Mouse (Mus musculus) heart, postnatal 14 days (tissue): ENCODE measurements around the gene Wbp4. TPM values are rescaled to one million over a fixed set of nuclear protein-coding genes. Genes with fewer than 3 reads are reported as not detected.
"Not testable (repeated sequence)": the region's sequence is repeated elsewhere in the genome, so short reads cannot be mapped to it uniquely, and the experiment has no call there.

Experiments
- DNase-seq, 2 experiments: peaks; one replicate each; pipeline ENCODE4 v3.0.0; 2021 to 2022
- intact Hi-C: fragments of 180-260 bp; cut with DNase I; formaldehyde crosslinking; loops from one replicate; pipeline ENCODE4 v1.15.1; 2025
- total RNA-seq, 2 experiments: library from RNA; stranded (reverse); gene quantifications; 2 replicates each; pipeline ENCODE4 v1.2.3; 2021

Wbp4 gene
- total RNA-seq, 2 experiments from 2014 or later, result 19.8 to 21.8 TPM

- intact Hi-C loops, result loop anchor here (2.0 to 5.0 kb wide), 2 partner anchors 71 to 338 kb away; no protein-coding TSS in a partner anchor
- DNase-seq, result no peak
Observed at GRCm38 (mm10) chr14:79465623-79466022, 15.7 kb downstream of the Wbp4 start.

DNA sequence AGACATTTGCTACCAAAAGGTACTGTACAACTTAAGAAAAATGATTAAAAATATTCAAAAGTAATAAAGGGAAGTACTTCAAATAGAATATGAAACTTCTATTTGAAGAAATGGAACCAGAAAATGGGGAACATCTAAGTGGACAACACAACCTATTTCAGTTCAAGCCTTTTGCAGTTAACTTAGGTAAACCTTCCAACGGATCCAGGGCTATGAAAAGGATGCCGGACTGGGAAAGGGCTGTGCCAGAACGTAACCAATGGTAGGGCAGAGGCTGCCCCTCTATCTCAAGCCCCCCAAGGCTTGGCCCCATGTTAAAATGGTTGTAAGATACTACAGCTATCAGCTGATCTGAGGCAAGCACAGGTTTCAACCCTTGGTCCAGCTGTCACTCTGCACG lies 20.3 kb downstream of the Wbp4 start:
- no peak for DNase-seq

DNA sequence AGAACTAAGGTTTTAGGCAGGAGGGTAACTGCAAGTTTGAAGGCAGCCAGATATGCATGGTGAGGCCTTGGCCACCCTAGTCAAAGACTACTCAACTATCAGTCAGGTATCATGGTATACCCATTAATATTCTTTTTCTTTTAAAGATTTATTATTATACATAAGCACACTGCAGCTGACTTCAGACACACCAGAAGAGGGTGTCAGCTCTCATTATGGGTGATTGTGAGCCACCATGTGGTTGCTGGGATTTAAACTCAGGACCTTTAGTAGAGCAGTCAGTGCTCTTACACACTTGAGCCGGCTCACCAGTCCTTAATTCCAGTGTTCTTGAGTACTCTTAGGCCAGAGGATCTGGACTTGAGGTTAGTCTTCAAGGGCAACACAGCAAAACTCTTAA lies 20.9 kb downstream of the Wbp4 start:
- intact Hi-C loops, result no loop called here
- DNase-seq, result no peak

More for the DNA sequence above, 20.3 kb downstream of the Wbp4 start:
- intact Hi-C loops, result no loop called here

DNA sequence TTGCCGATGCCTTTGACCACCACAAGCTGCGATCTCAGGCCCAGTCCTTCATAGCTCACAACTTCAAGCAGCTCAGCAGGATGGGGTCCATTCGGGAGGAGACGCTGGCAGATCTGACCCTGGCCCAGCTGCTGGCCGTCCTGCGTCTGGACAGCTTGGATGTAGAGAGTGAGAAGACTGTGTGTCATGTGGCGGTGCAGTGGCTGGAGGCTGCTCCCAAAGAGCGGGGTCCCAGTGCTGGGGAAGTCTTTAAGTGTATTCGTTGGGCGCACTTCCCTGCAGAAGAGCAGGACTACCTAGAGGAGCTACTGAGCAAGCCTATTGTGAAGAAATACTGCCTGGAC lies 28.8 kb downstream of the Wbp4 start:
- DNase-seq, intact Hi-C loops: not testable (repeated sequence)

GRCm38 (mm10) chr14:79451681-79452590 lies 29.4 kb downstream of the Wbp4 start, which contains the start of gene Kbtbd6:
TSS of gene Kbtbd6 (plus strand) at chr14:79451835.
- peak; percentile 68 to 78 for DNase-seq
- intact Hi-C loops, result not testable (repeated sequence)

GRCm38 (mm10) chr14:79445055-79445620 lies 36.2 kb downstream of the Wbp4 start:
- DNase-seq, result no peak
- intact Hi-C loops, result no loop called here

DNA sequence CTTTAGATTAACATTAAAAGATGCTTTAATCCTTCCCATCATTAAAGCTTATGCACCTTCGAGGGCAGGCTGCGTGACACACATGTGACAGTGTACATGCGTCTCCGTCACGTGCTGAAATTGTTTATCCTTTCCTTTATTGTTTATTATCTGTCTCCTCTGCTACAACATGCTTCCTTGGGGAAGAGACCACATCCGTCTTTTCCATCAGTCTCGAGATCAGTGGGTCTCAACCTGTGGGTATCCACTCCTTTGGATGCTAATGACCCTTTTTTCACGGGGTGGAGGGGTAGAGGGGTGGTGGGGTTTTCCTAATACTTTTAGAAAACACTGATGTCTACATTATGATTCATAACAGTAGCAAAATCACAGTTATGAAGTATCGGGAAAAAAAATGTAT lies 36.7 kb downstream of the Wbp4 start:
- no peak for DNase-seq
- intact Hi-C loops, result no loop called here

- no peak for DNase-seq
Observed at GRCm38 (mm10) chr14:79441441-79441840, 39.9 kb downstream of the Wbp4 start.

GRCm38 (mm10) chr14:79440655-79441054 lies 40.7 kb downstream of the Wbp4 start:
- intact Hi-C loops, result no loop called here
- no peak for DNase-seq

More at GRCm38 (mm10) chr14:79441441-79441840, 39.9 kb downstream of the Wbp4 start:
- intact Hi-C loops, result no loop called here

GRCm38 (mm10) chr14:79434068-79434467 lies 47.3 kb downstream of the Wbp4 start:
- intact Hi-C loops, result no loop called here
- DNase-seq, result no peak

- peak; percentile 8 to 23 for DNase-seq
Observed at GRCm38 (mm10) chr14:79426730-79427365, 54.5 kb downstream of the Wbp4 start.

DNA sequence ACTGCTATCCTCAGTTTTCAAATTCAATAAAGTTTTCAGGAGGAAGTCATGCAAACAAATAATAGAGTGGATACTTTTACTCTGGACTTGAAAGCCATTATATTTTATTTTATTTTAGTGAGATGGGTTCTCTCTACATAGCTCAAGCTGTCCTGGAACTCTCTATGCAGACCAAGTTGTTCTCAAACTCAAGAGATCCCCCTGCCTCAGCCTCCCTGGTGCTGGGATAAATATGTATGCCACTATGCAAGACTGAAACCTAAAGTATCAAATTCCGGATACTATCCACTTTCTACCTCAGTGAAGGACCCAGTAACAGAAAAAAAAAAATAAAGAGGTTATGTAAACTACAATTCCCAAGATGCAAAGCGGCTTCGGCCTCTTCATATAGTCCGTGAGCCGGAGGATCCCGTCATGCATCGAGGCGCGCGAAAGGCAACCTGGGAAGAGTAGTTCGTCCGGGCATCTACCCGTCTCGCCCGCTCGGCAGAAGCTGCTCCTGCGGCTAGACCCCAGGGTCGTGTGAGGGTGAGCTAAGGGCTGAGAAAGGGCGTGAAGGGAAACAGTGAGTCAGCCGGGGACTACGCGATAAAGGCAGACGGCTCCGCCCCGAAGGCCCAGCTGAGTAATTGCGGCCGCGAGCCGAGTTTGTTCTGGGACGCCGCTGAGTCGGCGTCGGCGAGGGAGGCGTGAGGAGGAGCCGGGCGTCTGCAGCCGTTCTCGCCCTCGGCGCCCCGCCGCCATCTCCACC lies 55.2 kb downstream of the Wbp4 start, which contains the start of gene Kbtbd7:
Gene Kbtbd7 (plus strand): TSS at position 533 of the 751 bp plus-strand sequence.
- DNase-seq, result peak; percentile 91 to 92
- intact Hi-C loops, result no loop called here

More at GRCm38 (mm10) chr14:79426730-79427365, 54.5 kb downstream of the Wbp4 start:
- intact Hi-C loops, result not testable (repeated sequence)

DNA sequence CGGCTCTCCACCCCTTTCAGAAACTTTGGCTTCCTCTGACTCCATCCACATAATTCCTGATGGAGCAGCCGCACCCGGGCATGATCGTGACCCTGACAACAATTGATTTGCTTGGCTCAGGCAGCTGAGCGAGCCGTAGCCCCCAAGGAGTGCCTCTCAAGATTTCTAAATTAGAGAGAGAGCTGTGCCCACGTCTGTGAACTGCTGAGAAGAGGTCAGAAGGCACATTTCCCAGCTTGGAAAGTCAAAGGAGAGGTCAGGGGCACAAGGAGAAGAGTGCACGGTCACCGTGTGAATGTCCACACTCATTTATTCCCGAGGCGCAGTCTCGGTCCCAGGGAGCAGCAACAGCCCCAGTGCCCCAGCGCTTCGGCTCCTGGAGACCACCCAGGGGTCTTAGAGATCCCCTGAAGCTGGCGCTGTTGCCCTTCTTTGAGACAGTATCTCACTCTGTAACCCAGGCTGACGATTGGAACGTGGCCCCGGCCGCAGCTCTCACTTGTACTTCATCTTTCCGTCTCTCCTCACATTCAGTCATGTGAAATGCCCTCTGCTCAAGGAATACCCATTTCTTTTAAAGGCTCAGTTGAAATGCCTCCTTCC lies 61.1 kb downstream of the Wbp4 start:
- intact Hi-C loops, result loop anchor here (5.0 kb wide), 1 partner anchor 37 kb away; no protein-coding TSS in a partner anchor
- DNase-seq, result no peak

- DNase-seq, result no peak
- intact Hi-C loops, result no loop called here
Observed at GRCm38 (mm10) chr14:79413121-79413520, 68.2 kb downstream of the Wbp4 start.

- no peak for DNase-seq
- intact Hi-C loops, result no loop called here
Observed at GRCm38 (mm10) chr14:79410662-79411061, 70.7 kb downstream of the Wbp4 start.

Other genes starting within 250 kb of the Wbp4 start
- not detected for gene Zfp957, start 234.2 kb downstream of the Wbp4 start, total RNA-seq
- gene Rgcc, start 179.9 kb downstream of the Wbp4 start, total RNA-seq, result 10 to 100 TPM; 78.5 to 80.3 TPM
- 10 to 100 TPM; 12.5 to 15.6 TPM for gene Naa16, start 90.7 kb downstream of the Wbp4 start, total RNA-seq
- 1 to 10 TPM; 5.3 to 5.5 TPM for gene Mtrf1, start 83.7 kb downstream of the Wbp4 start, total RNA-seq
- 10 to 100 TPM in 1 of 2 experiments, 1 to 10 TPM in 1; 10.0 to 10.9 TPM for gene Kbtbd7, start 55.0 kb downstream of the Wbp4 start, total RNA-seq
- gene Kbtbd6, start 29.7 kb downstream of the Wbp4 start, total RNA-seq, result under 1 TPM; 0.31 to 0.41 TPM
- 10 to 100 TPM; 20.8 to 21.5 TPM for gene Elf1, start 326 bp downstream of the Wbp4 start, total RNA-seq
- gene Sugt1, start 106.2 kb upstream of the Wbp4 start, total RNA-seq, result 10 to 100 TPM; 70.4 to 72.2 TPM
- gene Cnmd, start 180.7 kb upstream of the Wbp4 start, total RNA-seq, result under 1 TPM; 0.24 to 0.74 TPM